Mouse (Mus musculus): Measurements from ENCODE around the gene Med6.

The Med6 gene

GRCm38 (mm10) chr12:81594902-81595671, at the start of gene Med6:
TSS of gene Med6 (minus strand) at chr12:81595008.
- WGBS, result 2% methylated on average over 36 of the region's 36 CpGs

GRCm38 (mm10) chr12:81642361-81643082, 47.7 kb upstream of the Med6 start:
- WGBS, result 50% methylated on average over 11 of the region's 11 CpGs

GRCm38 (mm10) chr12:81640656-81641055, 45.8 kb upstream of the Med6 start:
- 71% methylated on average over 5 of the region's 5 CpGs for WGBS

GRCm38 (mm10) chr12:81633246-81633645, 38.4 kb upstream of the Med6 start:
- WGBS, result 89% methylated on average over 2 of the region's 2 CpGs

GRCm38 (mm10) chr12:81631661-81632401, 37.0 kb upstream of the Med6 start:
- 1% methylated on average over 31 of the region's 31 CpGs for WGBS

GRCm38 (mm10) chr12:81630915-81631660, 36.3 kb upstream of the Med6 start, which contains the start of gene Ttc9:
TSS of gene Ttc9 (plus strand) at chr12:81631249.
- under 1% methylated on average over 81 of the region's 82 CpGs for WGBS

GRCm38 (mm10) chr12:81630520-81630914, 35.7 kb upstream of the Med6 start:
- WGBS, result 2% methylated on average over 16 of the region's 16 CpGs

- WGBS, result 89% methylated on average over 4 of the region's 4 CpGs
Observed at GRCm38 (mm10) chr12:81628091-81628490, 33.3 kb upstream of the Med6 start.

GRCm38 (mm10) chr12:81627426-81627825, 32.6 kb upstream of the Med6 start:
- 85% methylated on average over 6 of the region's 6 CpGs for WGBS

GRCm38 (mm10) chr12:81626226-81626861, 31.5 kb upstream of the Med6 start:
- 51% methylated on average over 12 of the region's 12 CpGs for WGBS

- WGBS, result 90% methylated on average over 4 of the region's 4 CpGs
Observed at GRCm38 (mm10) chr12:81623377-81623776, 28.6 kb upstream of the Med6 start.

- WGBS, result 9% methylated on average over 5 of the region's 5 CpGs
Observed at GRCm38 (mm10) chr12:81619302-81619701, 24.5 kb upstream of the Med6 start.

GRCm38 (mm10) chr12:81616980-81617379, 22.2 kb upstream of the Med6 start:
- WGBS, result 49% methylated on average over 7 of the region's 7 CpGs

GRCm38 (mm10) chr12:81615807-81616206, 21.0 kb upstream of the Med6 start:
- WGBS, result 61% methylated on average over 6 of the region's 6 CpGs

GRCm38 (mm10) chr12:81604995-81605784, 10.4 kb upstream of the Med6 start:
- WGBS, result 60% methylated on average over 5 of the region's 5 CpGs

GRCm38 (mm10) chr12:81596547-81597262, 1.9 kb upstream of the Med6 start:
- 81% methylated on average over 8 of the region's 8 CpGs for WGBS

GRCm38 (mm10) chr12:81568374-81568773, 26.4 kb downstream of the Med6 start, which contains the start of gene Adam21:
TSS of gene Adam21 (minus strand) at chr12:81568474.
- 79% methylated on average over 1 of the region's 1 CpGs for WGBS

- 58% methylated on average over 5 of the region's 5 CpGs for WGBS
Observed at GRCm38 (mm10) chr12:81567931-81568330, 26.9 kb downstream of the Med6 start.

GRCm38 (mm10) chr12:81564173-81564572, 30.6 kb downstream of the Med6 start:
- 72% methylated on average over 3 of the region's 3 CpGs for WGBS

All from cerebral cortex, adult 2 months (tissue).